Mouse (Mus musculus) hindbrain, embryonic 12.5 days (tissue): Measurements from ENCODE around the gene Coro1a. TPM values are rescaled to one million over a fixed set of nuclear protein-coding genes. Genes with fewer than 3 reads are reported as not detected.
A peak's percentile ranks its signal among the peaks of the same experiment; 100 is the strongest.

ENCODE experiments used
- ATAC-seq: fragments of 200-750 bp; cut with Nextera tagmentation; 2 replicates; pipeline ENCODE4 v1.8.0; 2017; ENCODE audit warnings: moderate TSS enrichment; ENCODE audit not compliant: low FRiP score
- H3K27ac ChIP-seq: fragments of 300-500 bp; sonication (generic); 2 replicates; pipeline ENCODE4 v1.5.1; 2016; ENCODE audit warnings: mild to moderate bottlenecking
- H3K27me3 ChIP-seq: fragments of 300-500 bp; sonication (generic); 2 replicates; pipeline ENCODE4 v1.6.1; 2016; ENCODE audit warnings: mild to moderate bottlenecking
- H3K36me3 ChIP-seq: fragments of 300-500 bp; sonication (generic); 2 replicates; pipeline ENCODE4 v1.6.1; 2016; ENCODE audit warnings: mild to moderate bottlenecking
- H3K4me1 ChIP-seq: fragments of 300-500 bp; sonication (generic); 2 replicates; pipeline ENCODE4 v1.6.1; 2016
- H3K4me2 ChIP-seq: fragments of 300-500 bp; sonication (generic); replicated peaks from 2 replicates; pipeline ENCODE4 v1.6.1; 2016; ENCODE audit warnings: mild to moderate bottlenecking
- H3K4me3 ChIP-seq: fragments of 300-500 bp; sonication (generic); 2 replicates; pipeline ENCODE4 v1.5.1; 2016; ENCODE audit warnings: mild to moderate bottlenecking
- H3K9ac ChIP-seq: fragments of 300-500 bp; sonication (generic); 2 replicates; pipeline ENCODE4 v1.6.1; 2016; ENCODE audit warnings: mild to moderate bottlenecking, moderate library complexity
- H3K9me3 ChIP-seq: fragments of 300-500 bp; sonication (generic); replicated peaks from 2 replicates; pipeline ENCODE4 v1.6.1; 2016; ENCODE audit warnings: mild to moderate bottlenecking
- WGBS: fragments of 180-500 bp; shearing (Covaris S2); methylation state at CpG from one replicate; pipeline ENCODE4 v1.1.7; 2016; 5-methylcytosine and 5-hydroxymethylcytosine counted together
- polyA plus RNA-seq: library from polyadenylated mRNA; unstranded; fragments of >200 nt; fragmentation: Nextera tagmentation; extraction: Ambion mirVana; gene quantifications from 2 replicates; pipeline ENCODE4 v1.2.1, GENCODE M21; 2016

Coro1a gene
- polyA plus RNA-seq, result 53.6 and 56.9 TPM in 2 replicates

- no peak within 1 kb of the TSS; the same call in 1 of the 2 replicates for H3K9ac ChIP-seq
- no peak for ATAC-seq
- H3K4me1 ChIP-seq, result peaks cover 24% of the 10 kb centered on the region
- H3K9me3 ChIP-seq, result no peaks in the 10 kb centered on the region
- H3K36me3 ChIP-seq, result no peaks in the 10 kb centered on the region
- H3K4me2 ChIP-seq, result no peak within 1 kb of the TSS
- 91% methylated on average over 19 of the region's 19 CpGs for WGBS
- no peak within 1 kb of the TSS for H3K27ac ChIP-seq
- H3K4me3 ChIP-seq, result no peak within 1 kb of the TSS
- H3K27me3 ChIP-seq, result peaks cover 17% of the 10 kb centered on the region
These were observed at the start of gene Coro1a for GRCm38 (mm10) chr7:126707442-126708174. TSS of gene Coro1a (minus strand) at chr7:126707787.

DNA sequence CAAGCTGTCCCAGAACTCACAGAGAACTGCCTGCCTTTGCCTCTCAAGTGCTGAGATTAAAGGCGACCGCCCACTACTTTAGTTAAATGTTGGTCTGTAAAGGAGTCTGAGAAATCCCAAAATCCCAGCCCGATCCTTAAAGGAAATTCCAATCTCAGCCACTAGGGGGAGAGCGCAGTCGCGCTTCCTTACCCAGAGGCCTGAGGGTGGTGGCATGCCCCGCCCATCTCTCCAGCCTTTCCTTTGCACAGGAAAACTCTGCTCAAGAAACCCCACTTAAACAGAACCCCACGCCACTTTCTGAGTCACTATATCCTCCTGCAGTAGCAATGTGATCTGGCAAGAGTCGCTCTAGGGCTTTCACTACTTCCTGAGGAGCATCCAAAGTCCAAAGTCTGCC, 47.3 kb upstream of the Coro1a start:
- Histone ChIP-seq H3K36me3 (no peaks in the 10 kb centered on the region), H3K9me3 (no peaks in the 10 kb centered on the region), H3K9ac (no peak overlapping the region), H3K27me3 (no peaks in the 10 kb centered on the region), H3K4me2 (peak overlapping the region; percentile 29), H3K27ac (no peak overlapping the region), H3K4me1 (peaks cover 10% of the 10 kb centered on the region; the same call in 1 of the 2 replicates), H3K4me3 (no peak overlapping the region)
- ATAC-seq, result no peak
- WGBS, result 1% methylated on average over 9 of the region's 9 CpGs

- H3K9me3 ChIP-seq, result no peaks in the 10 kb centered on the region
- H3K36me3 ChIP-seq, result no peaks in the 10 kb centered on the region
- H3K9ac ChIP-seq, result no peak overlapping the region
- 96% methylated on average over 17 of the region's 17 CpGs for WGBS
- H3K27ac ChIP-seq, result no peak overlapping the region
- no peak for ATAC-seq
- no peak overlapping the region for H3K4me3 ChIP-seq
- peaks cover 4% of the 10 kb centered on the region; the same call in 1 of the 2 replicates for H3K4me1 ChIP-seq
- no peak overlapping the region for H3K4me2 ChIP-seq
- H3K27me3 ChIP-seq, result no peaks in the 10 kb centered on the region
These were observed 42.2 kb upstream of the Coro1a start for GRCm38 (mm10) chr7:126749582-126750343.

- ATAC-seq, result no peak
- Histone ChIP-seq H3K36me3 (no peaks in the 10 kb centered on the region), H3K4me1 (no peaks in the 10 kb centered on the region), H3K27ac (no peak overlapping the region), H3K9me3 (no peaks in the 10 kb centered on the region), H3K9ac (no peak overlapping the region), H3K4me2 (no peak overlapping the region), H3K27me3 (no peaks in the 10 kb centered on the region), H3K4me3 (no peak overlapping the region)
- WGBS, result 76% methylated on average over 7 of the region's 7 CpGs
These were observed 41.2 kb upstream of the Coro1a start for GRCm38 (mm10) chr7:126748824-126749223.

GRCm38 (mm10) chr7:126746798-126747197, 39.2 kb upstream of the Coro1a start:
- 38% methylated on average over 6 of the region's 6 CpGs for WGBS
- no peak for ATAC-seq
- Histone ChIP-seq H3K9ac (no peak overlapping the region), H3K4me1 (no peaks in the 10 kb centered on the region), H3K4me2 (no peak overlapping the region), H3K27me3 (no peaks in the 10 kb centered on the region), H3K4me3 (no peak overlapping the region), H3K27ac (no peak overlapping the region), H3K9me3 (no peaks in the 10 kb centered on the region), H3K36me3 (no peaks in the 10 kb centered on the region)

GRCm38 (mm10) chr7:126746066-126746465, 38.5 kb upstream of the Coro1a start:
- Histone ChIP-seq H3K36me3 (no peaks in the 10 kb centered on the region), H3K4me3 (no peak overlapping the region), H3K27me3 (no peaks in the 10 kb centered on the region), H3K4me1 (no peaks in the 10 kb centered on the region), H3K9me3 (no peaks in the 10 kb centered on the region), H3K27ac (no peak overlapping the region), H3K9ac (no peak overlapping the region), H3K4me2 (no peak overlapping the region)
- 90% methylated on average over 12 of the region's 12 CpGs for WGBS
- ATAC-seq, result no peak

DNA sequence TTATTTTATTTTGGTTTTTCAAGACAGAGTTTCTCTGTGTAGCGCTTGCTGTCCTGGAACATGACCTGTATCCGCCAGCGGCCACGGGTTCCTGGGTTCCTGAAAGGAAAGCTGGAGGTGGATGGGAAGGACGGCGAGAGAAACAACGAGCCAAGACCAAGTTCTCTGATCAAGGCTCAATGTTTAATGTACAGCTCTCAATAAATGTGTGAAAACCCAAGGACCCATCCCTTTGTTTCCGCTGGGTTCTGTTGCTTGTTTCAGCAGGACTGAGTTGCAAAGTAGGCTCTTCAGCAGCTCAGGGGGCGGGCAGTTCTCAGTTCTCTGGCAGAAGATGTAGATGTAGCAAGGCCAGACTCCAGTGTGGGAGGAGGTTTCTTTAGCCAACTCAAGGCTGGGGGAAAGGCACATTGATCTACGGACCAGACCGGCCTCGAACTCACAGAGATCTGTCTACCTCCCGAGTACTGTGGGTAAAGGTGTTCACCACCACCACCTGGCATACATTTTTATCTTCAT, 34.4 kb upstream of the Coro1a start:
- no peak overlapping the region for H3K27ac ChIP-seq
- H3K9me3 ChIP-seq, result no peaks in the 10 kb centered on the region
- no peak overlapping the region for H3K4me2 ChIP-seq
- H3K4me3 ChIP-seq, result no peak overlapping the region
- H3K4me1 ChIP-seq, result peaks cover 6% of the 10 kb centered on the region; the same call in 1 of the 2 replicates
- H3K9ac ChIP-seq, result no peak overlapping the region
- 90% methylated on average over 13 of the region's 13 CpGs for WGBS
- no peaks in the 10 kb centered on the region for H3K36me3 ChIP-seq
- no peaks in the 10 kb centered on the region for H3K27me3 ChIP-seq
- no peak for ATAC-seq

DNA sequence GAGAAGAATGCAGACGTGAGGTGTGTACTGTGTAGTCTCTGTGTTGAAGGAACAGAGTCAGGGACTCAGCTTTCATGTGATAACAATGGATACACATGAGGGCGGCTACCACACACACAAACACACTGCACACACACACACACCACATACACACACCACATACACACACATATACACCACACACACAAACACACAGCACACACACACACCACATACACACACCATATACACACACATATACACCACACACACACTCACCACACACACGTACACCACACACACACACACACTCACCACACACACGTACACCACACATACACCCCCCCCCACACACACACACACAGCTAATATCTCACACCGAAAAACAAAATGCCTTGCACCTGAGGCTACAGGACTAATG, 33.9 kb upstream of the Coro1a start:
- H3K4me2 ChIP-seq, result no peak overlapping the region
- H3K27me3 ChIP-seq, result no peaks in the 10 kb centered on the region
- H3K9me3 ChIP-seq, result no peaks in the 10 kb centered on the region
- H3K4me1 ChIP-seq, result peaks cover 6% of the 10 kb centered on the region; the same call in 1 of the 2 replicates
- ATAC-seq, result no peak
- no peak overlapping the region for H3K4me3 ChIP-seq
- H3K9ac ChIP-seq, result no peak overlapping the region
- WGBS, result 89% methylated on average over 5 of the region's 5 CpGs
- H3K36me3 ChIP-seq, result no peaks in the 10 kb centered on the region
- H3K27ac ChIP-seq, result no peak overlapping the region

GRCm38 (mm10) chr7:126740977-126741376, 33.4 kb upstream of the Coro1a start:
- WGBS, result 87% methylated on average over 5 of the region's 5 CpGs
- no peak for ATAC-seq
- H3K27me3 ChIP-seq, result no peaks in the 10 kb centered on the region
- no peaks in the 10 kb centered on the region for H3K9me3 ChIP-seq
- no peak overlapping the region for H3K4me3 ChIP-seq
- no peak overlapping the region for H3K4me2 ChIP-seq
- H3K4me1 ChIP-seq, result peaks cover 6% of the 10 kb centered on the region; the same call in 1 of the 2 replicates
- no peaks in the 10 kb centered on the region for H3K36me3 ChIP-seq
- no peak overlapping the region for H3K27ac ChIP-seq
- no peak overlapping the region for H3K9ac ChIP-seq

DNA sequence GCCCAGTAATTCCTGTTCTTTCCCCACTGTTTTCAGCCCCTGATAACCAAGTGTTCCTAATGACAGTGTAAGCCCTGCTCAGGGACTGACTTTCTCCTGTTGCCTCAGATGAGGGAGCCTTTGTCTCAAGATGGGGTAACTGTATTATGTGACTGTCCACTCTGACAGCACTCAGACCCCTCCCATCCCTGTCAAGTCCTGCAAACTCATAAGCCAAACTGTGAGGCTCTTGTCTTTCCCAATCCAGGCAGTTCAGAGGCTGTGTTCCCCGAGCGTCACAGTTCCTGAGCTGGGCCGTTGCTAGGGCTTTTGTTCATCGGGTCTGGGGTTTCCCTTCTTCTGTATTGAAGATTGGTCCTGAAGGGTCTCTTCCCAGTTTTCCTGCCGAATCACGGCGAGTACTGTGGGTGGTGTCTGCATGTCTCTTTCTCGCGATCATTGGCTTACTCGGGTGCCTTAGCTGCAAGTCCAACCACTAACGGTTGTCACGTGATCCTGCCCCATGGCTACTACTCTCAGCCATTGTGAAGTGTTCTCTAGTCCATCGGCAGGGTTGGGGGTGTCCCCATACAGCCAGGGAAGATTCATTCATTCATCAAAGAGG, 32.6 kb upstream of the Coro1a start:
- Histone ChIP-seq H3K4me3 (no peak overlapping the region), H3K27ac (no peak overlapping the region), H3K4me1 (peaks cover 6% of the 10 kb centered on the region; the same call in 1 of the 2 replicates), H3K9me3 (no peaks in the 10 kb centered on the region), H3K27me3 (no peaks in the 10 kb centered on the region), H3K9ac (no peak overlapping the region), H3K4me2 (no peak overlapping the region), H3K36me3 (no peaks in the 10 kb centered on the region)
- ATAC-seq, result no peak
- WGBS, result 78% methylated on average over 13 of the region's 13 CpGs

- 83% methylated on average over 17 of the region's 17 CpGs for WGBS
- H3K4me2 ChIP-seq, result no peak overlapping the region
- no peaks in the 10 kb centered on the region for H3K9me3 ChIP-seq
- no peak overlapping the region for H3K9ac ChIP-seq
- no peak overlapping the region for H3K27ac ChIP-seq
- H3K4me3 ChIP-seq, result no peak overlapping the region
- H3K4me1 ChIP-seq, result peaks cover 6% of the 10 kb centered on the region; the same call in 1 of the 2 replicates
- H3K27me3 ChIP-seq, result no peaks in the 10 kb centered on the region
- no peaks in the 10 kb centered on the region for H3K36me3 ChIP-seq
- no peak for ATAC-seq
These were observed 32.0 kb upstream of the Coro1a start for GRCm38 (mm10) chr7:126739551-126739950.

DNA sequence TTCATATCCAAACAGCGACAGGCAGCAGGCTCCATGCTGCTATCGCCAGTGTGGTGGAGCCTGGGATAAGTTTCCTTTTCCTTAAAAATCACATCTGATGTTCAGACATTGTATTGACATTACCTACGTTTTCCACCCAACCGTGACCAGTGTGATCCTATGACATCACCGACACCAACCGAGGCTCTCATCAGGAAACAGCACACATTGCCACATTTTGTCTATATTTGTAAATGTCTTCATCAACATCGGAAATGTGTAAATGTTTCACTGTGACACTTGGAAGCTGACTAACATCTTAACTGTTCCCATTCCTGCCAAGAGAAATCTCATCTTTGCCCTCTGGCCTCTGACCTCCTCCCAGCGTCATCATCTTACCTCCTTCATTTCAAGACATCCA, 28.5 kb upstream of the Coro1a start:
- Histone ChIP-seq H3K27me3 (no peaks in the 10 kb centered on the region), H3K4me2 (no peak overlapping the region), H3K9me3 (no peaks in the 10 kb centered on the region), H3K36me3 (no peaks in the 10 kb centered on the region), H3K9ac (no peak overlapping the region), H3K4me1 (peaks cover 6% of the 10 kb centered on the region; the same call in 1 of the 2 replicates), H3K4me3 (no peak overlapping the region), H3K27ac (no peak overlapping the region)
- WGBS, result 78% methylated on average over 8 of the region's 8 CpGs
- no peak for ATAC-seq
